Mouse (Mus musculus) frontal cortex, postnatal 10 days (tissue): ENCODE data around the gene Rxrb.

ENCODE experiments used
- DNase-seq, 2 experiments: peaks; one replicate each; pipeline ENCODE4 v3.0.0; 2022; ENCODE audit warnings: low spot score in 2 of 2, mixed read lengths in 1 of 2

The Rxrb gene

GRCm38 (mm10) chr17:34024861-34025755 lies 6.5 kb upstream of the Rxrb start:
- no peak for DNase-seq

- peak; percentile 33 to 46 for DNase-seq
Measured at GRCm38 (mm10) chr17:34025756-34026151, 5.9 kb upstream of the Rxrb start.

- DNase-seq, result peak in 1 of 2 experiments; percentile 36
Measured at GRCm38 (mm10) chr17:34026221-34026620, 5.4 kb upstream of the Rxrb start.

GRCm38 (mm10) chr17:34026917-34027655 lies 4.5 kb upstream of the Rxrb start:
- peak; percentile 31 for DNase-seq

- DNase-seq, result peak; percentile 92
Measured at GRCm38 (mm10) chr17:34027656-34028223, 3.9 kb upstream of the Rxrb start, which contains the start of gene H2-Ke6. H2-Ke6 (minus strand) TSS chr17:34028060.

- peak in 1 of 2 experiments; percentile 31 for DNase-seq
Measured at GRCm38 (mm10) chr17:34028501-34029149, 3.0 kb upstream of the Rxrb start.

- no peak for DNase-seq
Measured at GRCm38 (mm10) chr17:34029150-34029889, 2.3 kb upstream of the Rxrb start.

- no peak for DNase-seq
Measured at GRCm38 (mm10) chr17:34029890-34030595, 1.6 kb upstream of the Rxrb start.

GRCm38 (mm10) chr17:34030861-34031326 lies 718 bp upstream of the Rxrb start:
- peak; percentile 50 to 68 for DNase-seq

GRCm38 (mm10) chr17:34032174-34032632 lies 591 bp downstream of the Rxrb start:
- DNase-seq, result peak in 1 of 2 experiments; percentile 57

GRCm38 (mm10) chr17:34032806-34033205 lies 1.2 kb downstream of the Rxrb start:
- peak; percentile 49 to 51 for DNase-seq

GRCm38 (mm10) chr17:34033441-34033840 lies 1.8 kb downstream of the Rxrb start:
- DNase-seq, result peak in 1 of 2 experiments; percentile 31

GRCm38 (mm10) chr17:34034064-34034463 lies 2.5 kb downstream of the Rxrb start:
- peak; percentile 49 to 54 for DNase-seq

- DNase-seq, result no peak
Measured at GRCm38 (mm10) chr17:34035517-34035916, 3.9 kb downstream of the Rxrb start.

GRCm38 (mm10) chr17:34036647-34037046 lies 5.0 kb downstream of the Rxrb start:
- peak in 1 of 2 experiments; percentile 38 for DNase-seq

- no peak for DNase-seq
Measured at GRCm38 (mm10) chr17:34037241-34037640, 5.6 kb downstream of the Rxrb start.

- DNase-seq, result peak; percentile 62 to 63
Measured at GRCm38 (mm10) chr17:34038440-34038839, 6.8 kb downstream of the Rxrb start.

- peak in 1 of 2 experiments; percentile 33 for DNase-seq
Measured at GRCm38 (mm10) chr17:34038878-34039561, 7.4 kb downstream of the Rxrb start, which contains the start of gene Col11a2. Col11a2 (plus strand) TSS chr17:34039437.
